Mouse (Mus musculus) macrophage (primary cell): ENCODE measurements around the gene Mx1. TPM values are rescaled to one million over a fixed set of nuclear protein-coding genes. Genes with fewer than 3 reads are reported as not detected.

Experiments
- H3K27ac ChIP-seq: fragments of 350-480 bp; formaldehyde crosslinking; 2 replicates; pipeline ENCODE4 v1.9.0; 2021
- H3K36me3 ChIP-seq: fragments of 350-480 bp; formaldehyde crosslinking; 2 replicates; pipeline ENCODE4 v1.9.0; 2021; ENCODE audit errors: inconsistent target
- H3K4me3 ChIP-seq: fragments of 350-480 bp; formaldehyde crosslinking; 2 replicates; pipeline ENCODE4 v1.9.0; 2021; ENCODE audit errors: inconsistent target
- H3K79me2 ChIP-seq: fragments of 350-480 bp; formaldehyde crosslinking; 2 replicates; pipeline ENCODE4 v1.9.0; 2021; ENCODE audit errors: inconsistent target
- whole genome bisulfite sequencing: methylation state at CpG from one replicate; pipeline ENCODE4 v1.1.7; 2026; ENCODE audit warnings: inconsistent platforms; ENCODE audit not compliant: missing documents; 5-methylcytosine and 5-hydroxymethylcytosine counted together
- polyA plus RNA-seq: library from polyadenylated mRNA; stranded (reverse); fragments of 250-400 nt; gene quantifications from 3 replicates; pipeline ENCODE4 v1.2.4, GENCODE M21; 2018; ENCODE audit warnings: inconsistent platforms

The Mx1 gene
- polyA plus RNA-seq, 1 experiment from 2014 or later, result 40.9 TPM

DNA sequence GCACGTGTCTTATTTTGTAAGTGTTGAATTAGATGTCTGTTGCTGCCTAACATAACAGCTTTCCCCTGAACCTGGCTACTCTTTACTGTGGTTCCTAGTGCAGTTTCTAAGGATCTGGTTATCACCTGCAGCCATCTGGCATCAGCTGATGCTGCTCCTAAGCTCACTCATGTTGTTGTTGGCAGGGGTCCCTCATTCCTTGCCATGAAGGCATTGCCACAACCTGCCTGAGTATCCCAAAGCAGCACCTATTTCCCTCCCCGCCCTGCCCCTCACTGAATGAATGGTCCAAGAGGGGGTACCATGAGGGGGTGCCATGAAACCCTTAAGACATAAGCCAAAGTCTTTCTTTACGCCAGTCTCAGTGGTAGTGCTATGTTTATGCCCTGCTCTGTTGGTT, 34.7 kb downstream of the Mx1 start:
- 94% methylated on average over 3 of the region's 3 CpGs for WGBS
- no peaks in the 10 kb centered on the region for H3K36me3 ChIP-seq
- H3K4me3 ChIP-seq, result no peak overlapping the region
- H3K27ac ChIP-seq, result no peak overlapping the region
- no peaks in the 10 kb centered on the region for H3K79me2 ChIP-seq

DNA sequence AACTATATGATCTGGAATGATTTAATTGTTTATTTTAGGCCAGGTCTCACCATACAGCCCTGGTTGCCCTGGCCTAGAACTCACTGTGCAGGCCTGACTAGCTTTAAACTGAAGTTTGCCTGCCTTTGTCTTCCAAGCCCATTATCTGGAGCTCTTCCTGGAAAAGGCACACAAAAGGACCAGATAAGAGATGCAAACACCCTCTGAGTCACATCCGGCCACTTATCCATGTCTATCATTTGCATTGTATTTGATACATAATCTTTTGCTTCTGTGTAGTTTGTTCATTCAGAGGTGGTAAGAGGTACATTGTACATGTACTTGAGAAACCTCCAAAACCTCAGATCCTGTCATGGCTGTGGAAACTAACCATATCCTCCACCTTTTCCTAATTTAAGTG, 39.1 kb downstream of the Mx1 start:
- Histone ChIP-seq H3K4me3 (no peak overlapping the region), H3K79me2 (no peaks in the 10 kb centered on the region), H3K36me3 (no peaks in the 10 kb centered on the region), H3K27ac (no peak overlapping the region)
- WGBS, result 89% methylated on average over 1 of the region's 1 CpGs

DNA sequence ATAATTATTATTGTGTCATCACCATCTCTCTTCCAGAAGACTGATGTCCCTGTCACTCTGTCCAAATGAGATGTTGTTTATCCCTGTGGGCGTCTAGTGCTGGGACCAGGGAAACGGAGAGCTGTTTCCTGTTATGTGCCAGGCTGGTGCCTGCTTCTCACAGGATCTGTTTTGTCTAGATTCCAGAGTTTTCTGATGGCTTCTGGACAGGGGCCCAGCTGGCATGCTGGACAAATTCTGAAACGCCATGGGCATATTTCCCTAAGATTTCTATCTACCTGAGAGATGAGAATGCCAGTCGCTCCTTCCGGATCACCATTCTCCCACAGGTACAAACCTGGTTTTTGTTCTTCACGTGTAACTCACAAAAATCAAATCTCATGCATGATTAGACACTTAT, 41.0 kb downstream of the Mx1 start:
- Histone ChIP-seq H3K79me2 (no peaks in the 10 kb centered on the region), H3K4me3 (no peak overlapping the region), H3K27ac (no peak overlapping the region), H3K36me3 (no peaks in the 10 kb centered on the region)
- WGBS, result 95% methylated on average over 6 of the region's 6 CpGs

GRCm38 (mm10) chr16:97418749-97419453, 43.8 kb downstream of the Mx1 start:
- 74% methylated on average over 6 of the region's 6 CpGs for WGBS
- H3K36me3 ChIP-seq, result no peaks in the 10 kb centered on the region
- no peaks in the 10 kb centered on the region for H3K79me2 ChIP-seq
- no peak overlapping the region for H3K4me3 ChIP-seq
- H3K27ac ChIP-seq, result no peak overlapping the region

DNA sequence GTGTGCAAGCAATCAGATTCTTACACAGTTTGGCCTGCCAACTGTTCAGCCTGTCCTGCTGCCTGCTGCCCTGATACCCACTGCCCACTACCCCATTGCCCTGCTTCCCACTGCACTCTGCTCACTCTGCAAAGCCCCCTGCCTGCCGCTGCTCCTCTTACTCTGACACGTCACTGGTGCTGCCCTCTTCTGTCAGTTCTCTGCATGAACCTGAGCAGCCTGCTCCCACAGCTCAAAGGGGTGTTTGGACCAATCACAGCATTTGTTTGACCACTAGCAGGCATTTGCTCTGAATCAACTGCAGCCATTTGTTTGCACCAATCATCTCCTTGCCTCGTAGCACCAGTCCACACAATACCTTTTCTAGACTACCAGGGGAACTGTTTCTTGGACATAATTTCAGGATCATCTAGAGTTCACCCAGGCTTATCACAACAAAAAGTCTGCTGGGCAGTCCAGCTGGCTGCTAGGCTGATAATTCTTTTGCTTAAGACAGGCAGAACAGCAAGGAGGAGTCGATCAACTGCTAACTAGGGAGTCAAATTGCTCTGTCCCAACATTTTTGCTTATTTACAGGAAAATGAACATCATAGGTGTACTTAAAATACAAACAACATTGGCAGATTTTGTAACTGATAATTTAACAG, 44.7 kb downstream of the Mx1 start:
- WGBS, result 20% methylated on average over 4 of the region's 4 CpGs
- no peaks in the 10 kb centered on the region for H3K36me3 ChIP-seq
- no peak overlapping the region for H3K27ac ChIP-seq
- H3K79me2 ChIP-seq, result no peaks in the 10 kb centered on the region
- H3K4me3 ChIP-seq, result no peak overlapping the region

GRCm38 (mm10) chr16:97405476-97406012, 57.2 kb downstream of the Mx1 start:
- no peaks in the 10 kb centered on the region for H3K36me3 ChIP-seq
- no peak overlapping the region for H3K4me3 ChIP-seq
- no peak overlapping the region for H3K27ac ChIP-seq
- no peaks in the 10 kb centered on the region for H3K79me2 ChIP-seq
- WGBS, result 95% methylated on average over 5 of the region's 5 CpGs

- Histone ChIP-seq H3K4me3 (no peak overlapping the region), H3K79me2 (no peaks in the 10 kb centered on the region), H3K27ac (no peak overlapping the region), H3K36me3 (no peaks in the 10 kb centered on the region)
- 79% methylated on average over 4 of the region's 4 CpGs for WGBS
Observed at GRCm38 (mm10) chr16:97402213-97402785, 60.4 kb downstream of the Mx1 start.

GRCm38 (mm10) chr16:97401741-97402140, 61.0 kb downstream of the Mx1 start:
- Histone ChIP-seq H3K36me3 (no peaks in the 10 kb centered on the region), H3K4me3 (no peak overlapping the region), H3K27ac (no peak overlapping the region), H3K79me2 (no peaks in the 10 kb centered on the region)

DNA sequence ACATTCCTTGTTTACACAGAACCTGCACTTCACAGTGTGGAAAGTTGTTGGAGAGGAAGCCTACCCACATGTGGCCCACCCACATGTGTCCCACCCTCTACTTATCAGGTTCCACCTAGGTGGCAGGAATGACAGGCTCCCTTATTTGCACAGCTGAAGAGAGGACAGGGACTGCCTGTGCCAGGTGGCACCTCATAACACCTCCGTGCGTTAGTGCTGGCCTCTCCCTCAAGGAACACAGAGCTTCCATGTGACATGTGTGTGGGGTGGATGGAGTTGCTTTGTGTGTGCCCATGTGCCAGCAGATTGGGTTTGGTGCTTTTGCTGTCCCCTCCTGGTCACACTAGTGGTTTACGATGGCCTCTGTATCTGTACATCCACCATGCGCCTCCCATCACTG, 62.7 kb downstream of the Mx1 start:
- Histone ChIP-seq H3K4me3 (no peak overlapping the region), H3K27ac (no peak overlapping the region), H3K79me2 (no peaks in the 10 kb centered on the region), H3K36me3 (no peaks in the 10 kb centered on the region)
- 100% methylated on average over 4 of the region's 4 CpGs for WGBS

- no peak overlapping the region for H3K4me3 ChIP-seq
- H3K27ac ChIP-seq, result no peak overlapping the region
- H3K36me3 ChIP-seq, result no peaks in the 10 kb centered on the region
- no peaks in the 10 kb centered on the region for H3K79me2 ChIP-seq
- WGBS, result 96% methylated on average over 2 of the region's 2 CpGs
Observed at GRCm38 (mm10) chr16:97397945-97398531, 64.7 kb downstream of the Mx1 start.

Other genes with a start within 250 kb of the Mx1 start
- gene Bace2, start 106.2 kb downstream of the Mx1 start, polyA plus RNA-seq, result not detected in 3 replicates
- gene Fam3b, start 51.9 kb upstream of the Mx1 start, polyA plus RNA-seq, result not detected in 3 replicates
- not detected in 3 replicates for gene Tmprss2, start 148.3 kb upstream of the Mx1 start, polyA plus RNA-seq